Mouse (Mus musculus): ENCODE data around the gene Vstm2a. TPM values are rescaled to one million over a fixed set of nuclear protein-coding genes. Genes with fewer than 3 reads are reported as not detected.

The Vstm2a gene
- total RNA-seq, 2 experiments from 2014 or later: not detected

GRCm38 (mm10) chr11:16413077-16413644 is 155.6 kb downstream of the Vstm2a start:
- ATAC-seq (replicated peaks; ENCODE audit: low FRiP score, low TSS enrichment, poor library complexity, severe bottlenecking): no peak

- no peak for ATAC-seq (replicated peaks; ENCODE audit: low FRiP score, low TSS enrichment, poor library complexity, severe bottlenecking)
Observed at GRCm38 (mm10) chr11:16439548-16440251, 182.2 kb downstream of the Vstm2a start.

All from megakaryocyte-erythroid progenitor cell, adult 5-6 weeks (primary cell).